Mouse (Mus musculus) liver, postnatal 0 days (tissue): ENCODE results near the gene Olfr199. TPM values are rescaled to one million over a fixed set of nuclear protein-coding genes. Genes with fewer than 3 reads are reported as not detected.
"Not testable (repeated sequence)": the region's sequence is repeated elsewhere in the genome, so short reads cannot be mapped to it uniquely, and the experiment has no call there.

Source experiments
- ATAC-seq: fragments of 200-750 bp; cut with Nextera tagmentation; 2 replicates; pipeline ENCODE4 v1.8.0; 2017; ENCODE audit warnings: mild to moderate bottlenecking, moderate library complexity
- DNase-seq: peaks from one replicate; pipeline ENCODE4 v3.0.0-alpha.2; 2016
- H3K27ac ChIP-seq: fragments of 300-500 bp; sonication (generic); 2 replicates; pipeline ENCODE4 v1.5.1; 2014; ENCODE audit warnings: antibody characterized with exemption, moderate library complexity, mild to moderate bottlenecking, low read depth
- H3K27me3 ChIP-seq: fragments of 300-500 bp; sonication (generic); 2 replicates; pipeline ENCODE4 v1.6.1; 2014; ENCODE audit warnings: low read length, control low read depth, mixed read lengths; ENCODE audit not compliant: insufficient read depth
- H3K36me3 ChIP-seq: fragments of 300-500 bp; sonication (generic); replicated peaks from 2 replicates; pipeline ENCODE4 v1.6.1; 2014; ENCODE audit warnings: mild to moderate bottlenecking, control low read depth, low read length, moderate library complexity, mixed read lengths; ENCODE audit not compliant: insufficient read depth
- H3K4me1 ChIP-seq: fragments of 300-500 bp; sonication (generic); 2 replicates; pipeline ENCODE4 v1.6.1; 2014; ENCODE audit warnings: antibody characterized with exemption, mild to moderate bottlenecking, control low read depth; ENCODE audit not compliant: insufficient read depth
- H3K4me2 ChIP-seq: fragments of 300-500 bp; sonication (generic); 2 replicates; pipeline ENCODE4 v1.6.1; 2014; ENCODE audit warnings: low read depth, mild to moderate bottlenecking, low read length, moderate library complexity, mixed read lengths
- H3K4me3 ChIP-seq: fragments of 300-500 bp; sonication (generic); 2 replicates; pipeline ENCODE4 v1.5.1; 2014; ENCODE audit warnings: low read depth, low read length
- H3K9ac ChIP-seq: fragments of 300-500 bp; sonication (generic); replicated peaks from 2 replicates; pipeline ENCODE4 v1.6.1; 2014; ENCODE audit warnings: mild to moderate bottlenecking, moderate library complexity
- H3K9me3 ChIP-seq: fragments of 300-500 bp; sonication (generic); 2 replicates; pipeline ENCODE4 v1.6.1; 2016; ENCODE audit warnings: mild to moderate bottlenecking, control low read depth, low read length, mixed read lengths
- CTCF ChIP-seq: sonication (generic); IDR thresholded peaks from 2 replicates; pipeline ENCODE4 v1.5.1; 2016; ENCODE audit warnings: antibody characterized with exemption, low read depth
- EP300 ChIP-seq: IDR thresholded peaks from 2 replicates; pipeline ENCODE4 v1.6.1; 2016; ENCODE audit warnings: antibody characterized with exemption, low read depth, mild to moderate bottlenecking
- WGBS: fragments of 180-500 bp; shearing (Covaris S2); extraction: QIAGEN DNeasy Blood & Tissue Kit; methylation state at CpG from one replicate; pipeline ENCODE4 v1.1.7; 2014; ENCODE audit not compliant: insufficient replicate concordance; 5-methylcytosine and 5-hydroxymethylcytosine counted together
- polyA plus RNA-seq: library from polyadenylated mRNA; unstranded; fragments of >200 nt; fragmentation: Nextera tagmentation; extraction: Ambion mirVana; gene quantifications from 2 replicates; pipeline ENCODE4 v1.2.1, GENCODE M21; 2015

The Olfr199 gene
- not detected in 2 replicates for polyA plus RNA-seq

DNA sequence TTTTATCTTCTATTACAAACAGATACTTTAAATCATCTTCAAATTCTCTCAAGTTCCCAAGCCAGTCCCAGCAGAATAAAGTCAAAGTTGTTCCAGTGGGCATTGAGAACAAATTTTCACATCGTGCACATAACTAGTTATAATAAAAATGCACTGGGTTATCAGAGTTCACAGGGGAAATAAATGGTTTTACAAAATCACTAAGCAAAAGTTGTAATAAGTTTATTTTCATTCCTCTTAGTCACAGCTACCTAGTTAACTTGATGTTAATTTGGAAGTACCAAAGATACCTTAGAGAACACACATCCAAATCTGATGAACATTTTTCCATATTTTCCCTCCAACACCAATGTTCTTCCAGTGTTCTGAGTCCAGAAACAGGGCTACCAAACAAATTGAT lies at the start of gene Olfr199:
TSS of gene Olfr199 (minus strand) at position 101 of the 400 bp plus-strand sequence.
- 51% methylated on average over 1 of the region's 1 CpGs for WGBS
- ATAC-seq = not testable (repeated sequence)

DNA sequence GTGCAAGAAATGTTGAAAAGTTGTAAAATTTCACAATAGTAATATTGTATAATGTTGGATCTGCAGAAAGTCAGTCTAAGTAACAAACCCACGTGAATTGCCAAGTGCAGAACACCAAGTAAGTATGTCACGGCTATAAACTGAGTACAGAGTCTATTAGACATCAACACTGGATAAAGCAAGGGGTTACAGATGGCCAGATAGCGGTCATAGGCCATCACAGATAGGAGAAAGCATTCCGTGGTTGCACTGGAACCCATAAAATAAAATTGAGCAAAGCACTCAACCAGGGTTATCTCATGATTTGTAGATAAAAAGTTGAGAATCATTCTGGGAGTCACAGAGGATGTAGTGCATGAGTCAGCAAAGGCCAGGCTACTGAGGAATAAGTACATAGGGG lies 49.5 kb upstream of the Olfr199 start:
- not testable (repeated sequence) for ATAC-seq, H3K36me3 ChIP-seq, H3K9ac ChIP-seq, H3K4me2 ChIP-seq, H3K4me3 ChIP-seq, H3K4me1 ChIP-seq, H3K27ac ChIP-seq, H3K27me3 ChIP-seq, DNase-seq, H3K9me3 ChIP-seq
- WGBS = 59% methylated on average over 4 of the region's 4 CpGs

More for the DNA sequence above, at the start of gene Olfr199:
- not testable (repeated sequence) for H3K4me2 ChIP-seq, H3K9me3 ChIP-seq, H3K4me1 ChIP-seq, H3K27ac ChIP-seq, H3K27me3 ChIP-seq, H3K36me3 ChIP-seq, H3K4me3 ChIP-seq, DNase-seq, H3K9ac ChIP-seq

DNA sequence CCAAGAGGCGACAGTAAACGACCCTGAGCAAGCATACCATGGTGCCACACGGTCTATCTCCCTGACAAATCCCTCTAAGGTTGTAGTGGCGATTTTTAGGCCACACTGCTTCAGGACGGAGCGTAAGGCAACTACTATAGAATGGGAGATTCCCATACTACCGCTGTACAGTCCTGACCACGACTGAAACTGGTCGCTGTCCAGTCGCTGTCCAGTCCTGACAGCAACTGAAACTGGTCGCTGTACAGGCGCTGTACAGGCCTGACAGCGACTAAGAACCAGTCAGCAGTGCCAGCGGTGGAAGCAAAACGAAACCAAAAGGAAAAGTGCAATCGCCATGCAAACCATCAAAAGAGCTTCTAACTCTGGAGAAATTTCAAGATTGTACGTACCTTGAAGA lies 30.1 kb upstream of the Olfr199 start:
- Histone ChIP-seq H3K4me1 (no peaks in the 10 kb centered on the region), H3K9me3 (no peaks in the 10 kb centered on the region), H3K27ac (no peak overlapping the region), H3K27me3 (no peaks in the 10 kb centered on the region), H3K36me3 (no peaks in the 10 kb centered on the region), H3K4me3 (no peak overlapping the region), H3K9ac (no peak overlapping the region), H3K4me2 (no peak overlapping the region)
- DNase-seq = no peak
- no peak for ATAC-seq
- TF ChIP-seq EP300 = no peak
- no peak for TF ChIP-seq CTCF
- 78% methylated on average over 17 of the region's 17 CpGs for whole genome bisulfite sequencing

DNA sequence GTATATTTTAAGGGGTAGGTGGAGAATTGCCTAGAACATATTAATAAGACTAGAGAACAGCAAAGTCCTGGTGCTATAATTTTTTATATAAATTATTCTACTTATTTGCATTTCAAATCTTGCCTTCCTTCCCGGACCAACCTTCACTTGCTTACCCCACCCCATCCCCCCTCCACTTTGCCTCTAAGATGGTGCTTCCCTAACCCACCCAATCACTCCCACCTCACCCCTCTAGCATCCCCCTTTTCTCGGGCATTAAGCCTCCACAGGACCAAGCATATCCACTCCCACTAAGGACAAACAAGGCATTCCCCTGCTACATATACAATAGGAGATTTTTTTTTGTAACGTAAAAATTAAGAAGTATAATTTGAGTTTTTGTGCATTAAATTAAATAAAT lies 1.7 kb downstream of the Olfr199 start:
- 66% methylated on average over 3 of the region's 3 CpGs for WGBS
- ATAC-seq, H3K4me2 ChIP-seq, H3K27me3 ChIP-seq, H3K9ac ChIP-seq, H3K4me1 ChIP-seq, H3K36me3 ChIP-seq, DNase-seq, H3K27ac ChIP-seq, H3K4me3 ChIP-seq, H3K9me3 ChIP-seq: not testable (repeated sequence)

DNA sequence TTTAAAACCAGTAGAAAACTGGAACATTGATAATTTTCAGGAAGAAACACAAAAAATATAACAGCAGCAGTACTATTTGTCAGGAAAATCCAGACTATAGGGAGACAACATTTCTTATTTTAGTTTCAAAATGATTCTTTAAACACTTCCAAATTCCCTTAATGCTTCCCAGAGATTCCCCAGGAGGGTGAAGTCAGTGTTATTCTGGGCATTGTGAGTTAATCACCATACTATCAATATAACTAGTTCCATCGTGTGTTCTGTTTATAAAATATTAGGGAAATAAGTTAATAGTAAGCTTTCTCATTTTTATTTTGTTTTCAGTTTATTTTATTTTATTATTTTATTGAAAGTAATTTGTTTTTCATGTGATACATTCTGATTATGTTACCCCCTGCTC lies 16.1 kb downstream of the Olfr199 start, which contains the start of gene Olfr198:
TSS of gene Olfr198 (minus strand) at position 101 of the 400 bp plus-strand sequence.
- H3K4me3 ChIP-seq, H3K27me3 ChIP-seq, H3K9ac ChIP-seq, DNase-seq, H3K27ac ChIP-seq, H3K4me2 ChIP-seq, H3K36me3 ChIP-seq, H3K9me3 ChIP-seq, ATAC-seq, H3K4me1 ChIP-seq: not testable (repeated sequence)
- 49% methylated on average over 1 of the region's 1 CpGs for WGBS

DNA sequence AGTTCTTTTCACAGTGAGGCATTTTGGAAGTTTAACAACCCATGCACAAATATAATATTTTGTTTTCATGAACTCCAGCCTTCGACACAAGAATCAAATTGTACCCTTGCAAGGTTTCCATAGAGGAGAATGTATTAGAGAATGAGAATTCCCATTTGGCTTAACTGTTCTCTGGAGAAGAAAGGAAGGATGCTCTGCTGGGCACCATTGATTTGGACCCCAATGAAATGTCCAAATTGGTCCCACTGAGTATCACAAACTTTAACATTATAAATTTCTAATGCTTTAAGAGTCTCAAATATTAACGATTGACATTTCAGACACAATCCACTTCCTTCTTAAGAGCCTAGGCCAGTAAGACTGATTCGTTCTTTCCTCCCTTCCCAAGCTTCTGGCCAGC lies 49.2 kb downstream of the Olfr199 start, which contains the start of gene Olfr196:
TSS of gene Olfr196 (minus strand) at position 101 of the 400 bp plus-strand sequence.
- H3K27me3 ChIP-seq = no peaks in the 10 kb centered on the region
- H3K4me1 ChIP-seq = no peaks in the 10 kb centered on the region
- H3K36me3 ChIP-seq = no peaks in the 10 kb centered on the region
- no peak for DNase-seq
- WGBS = 58% methylated on average over 3 of the region's 3 CpGs
- TF ChIP-seq CTCF = no peak
- TF ChIP-seq EP300 = no peak
- no peak within 1 kb of the TSS for H3K4me3 ChIP-seq
- no peak within 1 kb of the TSS for H3K27ac ChIP-seq
- H3K9ac ChIP-seq = no peak within 1 kb of the TSS
- no peak for ATAC-seq
- no peak within 1 kb of the TSS for H3K4me2 ChIP-seq
- H3K9me3 ChIP-seq = peaks cover 2% of the 10 kb centered on the region; the same call in 1 of the 2 replicates

Other genes with a start within 250 kb of the Olfr199 start
- not detected in 2 replicates for gene Olfr183, start 224.4 kb downstream of the Olfr199 start, polyA plus RNA-seq
- gene Olfr186, start 189.5 kb downstream of the Olfr199 start, polyA plus RNA-seq = not detected in 2 replicates
- gene Olfr187, start 180.0 kb downstream of the Olfr199 start, polyA plus RNA-seq = not detected in 2 replicates
- gene Olfr190, start 141.8 kb downstream of the Olfr199 start, polyA plus RNA-seq = not detected in 2 replicates
- not detected in 2 replicates for gene Olfr191, start 129.9 kb downstream of the Olfr199 start, polyA plus RNA-seq
- not detected in 2 replicates for gene Olfr193, start 107.9 kb downstream of the Olfr199 start, polyA plus RNA-seq
- gene Olfr194, start 98.7 kb downstream of the Olfr199 start, polyA plus RNA-seq = not detected in 2 replicates
- gene Olfr195, start 72.7 kb downstream of the Olfr199 start, polyA plus RNA-seq = not detected in 2 replicates
- not detected in 2 replicates for gene Olfr196, start 49.3 kb downstream of the Olfr199 start, polyA plus RNA-seq
- gene Olfr198, start 16.2 kb downstream of the Olfr199 start, polyA plus RNA-seq = not detected in 2 replicates
- gene Olfr201, start 52.9 kb upstream of the Olfr199 start, polyA plus RNA-seq = not detected in 2 replicates
- not detected in 2 replicates for gene Olfr202, start 67.0 kb upstream of the Olfr199 start, polyA plus RNA-seq
- not detected in 2 replicates for gene Olfr203, start 79.1 kb upstream of the Olfr199 start, polyA plus RNA-seq
- not detected in 2 replicates for gene Olfr204, start 98.5 kb upstream of the Olfr199 start, polyA plus RNA-seq
- not detected in 2 replicates for gene Olfr205, start 111.4 kb upstream of the Olfr199 start, polyA plus RNA-seq
- not detected in 2 replicates for gene Olfr206, start 129.5 kb upstream of the Olfr199 start, polyA plus RNA-seq
- not detected in 2 replicates for gene Olfr209, start 144.2 kb upstream of the Olfr199 start, polyA plus RNA-seq
- gene Gabrr3, start 187.6 kb upstream of the Olfr199 start, polyA plus RNA-seq = not detected in 2 replicates